11 mouse cellular contexts compared by ENCODE assay signal in the genomic region with DNA sequence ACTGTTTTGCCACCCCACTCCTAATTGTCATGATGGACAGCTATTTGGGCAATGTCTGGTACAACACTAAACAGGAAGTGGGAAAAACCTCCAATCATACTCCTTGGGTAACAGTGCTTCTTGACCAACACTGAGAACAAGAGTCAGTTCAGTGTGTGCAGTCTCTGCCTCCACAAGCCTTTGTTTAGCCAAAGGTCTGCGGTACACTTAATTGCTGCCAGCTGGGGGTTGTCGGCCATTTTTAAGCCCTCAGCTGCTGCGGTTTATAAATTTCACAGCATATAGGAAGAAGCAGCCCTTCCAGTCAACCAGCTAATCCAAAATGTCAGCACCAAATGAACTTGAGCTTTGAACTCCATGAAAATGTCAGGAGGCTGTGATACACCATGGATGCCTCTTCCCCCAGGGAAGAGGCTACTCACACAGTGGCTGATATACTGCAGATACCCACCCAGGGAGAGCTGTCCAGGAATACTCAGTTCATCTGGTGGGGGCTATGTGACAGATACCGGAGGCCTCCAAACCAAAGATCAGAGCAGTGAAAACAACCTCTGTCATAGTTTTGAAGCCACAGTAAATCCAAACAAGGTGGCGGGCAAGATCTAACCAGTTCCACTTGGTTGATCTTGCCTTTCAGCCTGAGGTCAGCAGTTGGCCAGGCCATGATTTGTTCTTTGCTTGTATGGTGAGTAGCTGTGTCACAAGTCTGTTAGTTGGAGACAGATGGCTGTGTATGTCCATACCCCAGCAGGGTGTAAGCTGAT.
DNase-seq lines count a peak whose midpoint lies in the region; ATAC-seq and TF ChIP-seq lines count a peak whose summit lies in the region.
"Had no signal": no experiment of that assay in that cellular context is flagged by ENCODE, and none has a peak within 500 bp of the region (broad histone marks: within the 10 kb centered on the region; RNA-seq: fewer than 3 reads in every experiment).

No protein-coding gene starts in this region.

- H3K9ac ChIP-seq in hindbrain, postnatal 0 days (replicated peaks; ENCODE audit: low read length): no peak overlapping the region
- H3K9ac ChIP-seq in limb, embryonic 14.5 days (ENCODE audit: low read depth, low read length, severe bottlenecking): no peak overlapping the region
- H3K9ac ChIP-seq: embryonic facial prominence, embryonic 13.5 days; lung, embryonic 15.5 days had no signal

- H3K9me3 ChIP-seq in hindbrain, postnatal 0 days (ENCODE audit: low read length): no peaks in the 10 kb centered on the region
- H3K9me3 ChIP-seq in limb, embryonic 14.5 days (ENCODE audit: control insufficient read depth, low read length): no peaks in the 10 kb centered on the region
- H3K9me3 ChIP-seq: embryonic facial prominence, embryonic 13.5 days; lung, embryonic 15.5 days had no signal

- 0 out of 2 replicates have a peak, but pooled peaks cover 3% of the 10 kb centered on the region for H3K4me1 ChIP-seq in hindbrain, postnatal 0 days (ENCODE audit: insufficient read depth, low read length)
- peaks cover 22% of the 10 kb centered on the region for H3K4me1 ChIP-seq in limb, embryonic 14.5 days (ENCODE audit: control insufficient read depth, insufficient read depth, low read length)

- DNase-seq in heart, adult 11 months: peak; percentile 75
- no peak for DNase-seq in heart, adult 8-10 months (ENCODE audit: low spot score)
- peak; percentile 51 for DNase-seq in NIH3T3 (ENCODE audit: low read depth)
- DNase-seq in hindbrain, postnatal 0 days (ENCODE audit: low spot score): no peak
- no peak for DNase-seq in limb, embryonic 14.5 days (ENCODE audit: low spot score)
- no peak for DNase-seq in frontal cortex, postnatal 25 days (ENCODE audit: low spot score in 2 of 2)
- no peak for DNase-seq in thymus, postnatal 36 days
- no peak for DNase-seq in right cerebral cortex, postnatal 25 days
- DNase-seq: gastrocnemius, postnatal 36 days had no signal

- H3K4me2 ChIP-seq in hindbrain, postnatal 0 days (ENCODE audit: low read depth, low read length): no peak overlapping the region
- H3K4me2 ChIP-seq in limb, embryonic 14.5 days (replicated peaks; ENCODE audit: low read depth, low read length, severe bottlenecking): no peak overlapping the region
- H3K4me2 ChIP-seq: embryonic facial prominence, embryonic 13.5 days; lung, embryonic 15.5 days had no signal

- WGBS in hindbrain, postnatal 0 days: 76% methylated on average over 5 of the region's 5 CpGs
- WGBS in limb, embryonic 14.5 days: 34% methylated on average over 5 of the region's 5 CpGs

- H3K36me3 ChIP-seq in hindbrain, postnatal 0 days (ENCODE audit: insufficient read depth, low read length): no peaks in the 10 kb centered on the region
- no peaks in the 10 kb centered on the region for H3K36me3 ChIP-seq in limb, embryonic 14.5 days (ENCODE audit: control insufficient read depth, insufficient read depth, low read length)
- H3K36me3 ChIP-seq: embryonic facial prominence, embryonic 13.5 days; lung, embryonic 15.5 days had no signal

- H3K27me3 ChIP-seq in hindbrain, postnatal 0 days (ENCODE audit: insufficient read depth, low read length): no peaks in the 10 kb centered on the region
- H3K27me3 ChIP-seq in limb, embryonic 14.5 days (ENCODE audit: control insufficient read depth, insufficient read depth, low read length): no peaks in the 10 kb centered on the region
- H3K27me3 ChIP-seq: embryonic facial prominence, embryonic 13.5 days; lung, embryonic 15.5 days had no signal

- no peak for TF ChIP-seq POLR2A in limb, embryonic 14.5 days (IDR thresholded peaks at IDR 0.05; ENCODE audit: borderline replicate concordance, extremely low read depth, insufficient read depth, insufficient read length)

- no peak for TF ChIP-seq CTCF in hindbrain, postnatal 0 days (IDR thresholded peaks at IDR 0.05; ENCODE audit: low read depth)

- ATAC-seq in hindbrain, postnatal 0 days: 0 out of 2 replicates have a peak, but pooled peaks have one; percentile 28
- 0 out of 2 replicates have a peak, but pooled peaks have one; percentile 35 for ATAC-seq in limb, embryonic 14.5 days (ENCODE audit: low FRiP score, low read depth)

- 0 out of 2 replicates have a peak overlapping the region, but pooled peaks have one; percentile 7 for H3K27ac ChIP-seq in hindbrain, postnatal 0 days
- no peak overlapping the region for H3K27ac ChIP-seq in limb, embryonic 14.5 days (replicated peaks; ENCODE audit: low read depth, low read length)
- H3K27ac ChIP-seq: embryonic facial prominence, embryonic 13.5 days; lung, embryonic 15.5 days had no signal

- no peak overlapping the region for H3K4me3 ChIP-seq in hindbrain, postnatal 0 days (ENCODE audit: low read length)
- H3K4me3 ChIP-seq in limb, embryonic 14.5 days (replicated peaks; ENCODE audit: low read length): no peak overlapping the region
- H3K4me3 ChIP-seq: embryonic facial prominence, embryonic 13.5 days; lung, embryonic 15.5 days had no signal

Comparison
In these comparisons a context has a peak if more than half of its experiments do, and no peak if none do; other contexts are left out.
1. DNase-seq: peak in heart, adult 11 months (single experiment) and NIH3T3 (single experiment); none in heart, adult 8-10 months (single experiment), hindbrain, postnatal 0 days (single experiment), limb, embryonic 14.5 days (single experiment), frontal cortex, postnatal 25 days (0 of 2), thymus, postnatal 36 days (0 of 2) and right cerebral cortex, postnatal 25 days (single experiment).